Mouse (Mus musculus): ENCODE data around the gene Ptprm.

DNA sequence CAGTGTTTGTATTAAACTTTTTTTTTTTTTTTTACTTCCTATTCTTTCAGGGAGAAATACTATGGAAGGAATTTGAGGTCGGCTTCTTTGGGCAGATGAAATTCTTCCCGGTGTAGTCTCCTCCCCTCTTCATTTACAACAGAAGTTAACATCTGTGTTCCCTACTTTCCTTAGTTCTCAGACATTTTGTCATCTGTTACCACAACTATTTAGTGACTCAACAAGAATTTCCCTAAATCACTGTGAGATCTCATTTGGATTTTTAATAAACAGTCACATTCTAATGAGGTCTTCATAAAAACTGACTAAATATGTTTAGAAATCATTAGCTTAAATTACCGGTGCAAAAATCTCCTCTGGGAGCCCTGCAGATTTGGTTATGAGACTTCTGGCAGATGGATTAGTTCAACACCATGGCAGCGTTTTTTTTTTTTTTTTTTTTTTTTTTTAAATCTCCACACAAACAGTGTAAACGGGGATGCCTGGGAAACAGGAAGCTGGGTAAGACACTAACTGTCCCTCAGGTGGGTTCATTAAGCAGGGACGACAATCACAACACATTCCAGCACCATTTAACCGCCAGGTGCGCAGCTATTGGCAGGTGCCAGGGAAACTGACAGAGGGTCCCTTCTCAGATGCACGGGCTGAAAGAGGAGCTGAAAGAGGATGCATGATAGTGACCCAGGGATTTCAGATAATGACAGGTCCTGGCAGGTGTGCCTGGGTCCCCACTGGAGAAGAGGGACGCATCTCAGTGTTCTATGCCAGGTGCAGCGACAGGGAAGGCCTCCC is 633.9 kb downstream of the Ptprm start:
- TF ChIP-seq POLR2A (IDR thresholded peaks at IDR 0.05; ENCODE audit: borderline replicate concordance, extremely low read depth, insufficient read depth, insufficient read length, poor library complexity, severe bottlenecking) (no peak), CTCF (IDR thresholded peaks at IDR 0.05; ENCODE audit: borderline replicate concordance, extremely low read depth, insufficient read depth, insufficient read length) (no peak)

Measured in brain, embryonic 14.5 days (tissue).